23 mouse cellular contexts compared by ENCODE assay signal in genomic region chr4:44392231-44393216, GRCm38 (mm10).
DNase-seq lines count a peak whose midpoint lies in the region; ATAC-seq and TF ChIP-seq lines count a peak whose summit lies in the region.
"Had no signal": no experiment of that assay in that cellular context is flagged by ENCODE, and none has a peak within 500 bp of the region (broad histone marks: within the 10 kb centered on the region; RNA-seq: fewer than 3 reads in every experiment).

No protein-coding gene starts in this region.

- no peak for TF ChIP-seq POLR2A in brain, embryonic 14.5 days (IDR thresholded peaks at IDR 0.05; ENCODE audit: borderline replicate concordance, extremely low read depth, insufficient read depth, insufficient read length, poor library complexity, severe bottlenecking)

- TF ChIP-seq CTCF in brain, embryonic 14.5 days (IDR thresholded peaks at IDR 0.05; ENCODE audit: borderline replicate concordance, extremely low read depth, insufficient read depth, insufficient read length): no peak

- WGBS in midbrain, embryonic 13.5 days: 86% methylated on average over 37 of the region's 37 CpGs
- 77% methylated on average over 34 of the region's 37 CpGs for WGBS in midbrain, embryonic 16.5 days
- 46% methylated on average over 34 of the region's 37 CpGs for WGBS in hindbrain, embryonic 14.5 days
- WGBS in neural tube, embryonic 14.5 days: 46% methylated on average over 34 of the region's 37 CpGs

- H3K4me2 ChIP-seq in midbrain, embryonic 13.5 days (replicated peaks): no peak overlapping the region
- no peak overlapping the region for H3K4me2 ChIP-seq in midbrain, embryonic 16.5 days (ENCODE audit: low read length)
- H3K4me2 ChIP-seq in hindbrain, embryonic 14.5 days (replicated peaks): peak overlapping the region; percentile 20
- peak overlapping the region; percentile 26 for H3K4me2 ChIP-seq in neural tube, embryonic 14.5 days (ENCODE audit: low read depth, low read length)
- H3K4me2 ChIP-seq: embryonic facial prominence, embryonic 15.5 days; limb, embryonic 13.5 days; liver, embryonic 13.5 days; lung, embryonic 15.5 days; midbrain, embryonic 15.5 days had no signal

- H3K9me3 ChIP-seq in midbrain, embryonic 13.5 days: no peaks in the 10 kb centered on the region
- H3K9me3 ChIP-seq in midbrain, embryonic 16.5 days (replicated peaks; ENCODE audit: control insufficient read depth, low read length, poor library complexity, severe bottlenecking): no peaks in the 10 kb centered on the region
- H3K9me3 ChIP-seq in hindbrain, embryonic 14.5 days (ENCODE audit: control insufficient read depth, low read length): no peaks in the 10 kb centered on the region
- H3K9me3 ChIP-seq in neural tube, embryonic 14.5 days (ENCODE audit: control insufficient read depth, low read length): no peaks in the 10 kb centered on the region
- H3K9me3 ChIP-seq: embryonic facial prominence, embryonic 15.5 days; limb, embryonic 13.5 days; liver, embryonic 13.5 days; lung, embryonic 15.5 days; midbrain, embryonic 15.5 days had no signal

- H3K27ac ChIP-seq in midbrain, embryonic 13.5 days: no peak overlapping the region
- H3K27ac ChIP-seq in midbrain, embryonic 16.5 days (ENCODE audit: low read length): no peak overlapping the region
- no peak overlapping the region; the same call in 1 of the 2 replicates for H3K27ac ChIP-seq in hindbrain, embryonic 14.5 days
- H3K27ac ChIP-seq in neural tube, embryonic 14.5 days (ENCODE audit: low read depth, low read length): 0 out of 2 replicates have a peak overlapping the region, but pooled peaks have one; percentile 28
- H3K27ac ChIP-seq: embryonic facial prominence, embryonic 15.5 days; kidney, postnatal 0 days; layer of hippocampus, adult 2 months; limb, embryonic 13.5 days; liver, embryonic 13.5 days; lung, embryonic 15.5 days; macrophage; midbrain, embryonic 15.5 days had no signal

- H3K27me3 ChIP-seq in midbrain, embryonic 13.5 days: no peaks in the 10 kb centered on the region
- H3K27me3 ChIP-seq in midbrain, embryonic 16.5 days (ENCODE audit: control insufficient read depth, insufficient read depth, low read depth, low read length): no peaks in the 10 kb centered on the region
- H3K27me3 ChIP-seq in hindbrain, embryonic 14.5 days (ENCODE audit: control insufficient read depth, insufficient read depth, low read length): no peaks in the 10 kb centered on the region
- no peaks in the 10 kb centered on the region for H3K27me3 ChIP-seq in neural tube, embryonic 14.5 days (ENCODE audit: control insufficient read depth, insufficient read depth, low read length)
- H3K27me3 ChIP-seq: embryonic facial prominence, embryonic 15.5 days; limb, embryonic 13.5 days; liver, embryonic 13.5 days; lung, embryonic 15.5 days; midbrain, embryonic 15.5 days had no signal

- no peaks in the 10 kb centered on the region for H3K4me1 ChIP-seq in midbrain, embryonic 13.5 days (replicated peaks)
- no peaks in the 10 kb centered on the region for H3K4me1 ChIP-seq in midbrain, embryonic 16.5 days (ENCODE audit: control insufficient read depth, insufficient read depth, low read length)
- peaks cover 8% of the 10 kb centered on the region; the same call in 1 of the 2 replicates for H3K4me1 ChIP-seq in hindbrain, embryonic 14.5 days (replicated peaks; ENCODE audit: control insufficient read depth, insufficient read depth, low read length)
- H3K4me1 ChIP-seq in neural tube, embryonic 14.5 days (ENCODE audit: control insufficient read depth, insufficient read depth, low read length): peaks cover 7% of the 10 kb centered on the region; the same call in 1 of the 2 replicates
- H3K4me1 ChIP-seq: embryonic facial prominence, embryonic 15.5 days; limb, embryonic 13.5 days; liver, embryonic 13.5 days; lung, embryonic 15.5 days; midbrain, embryonic 15.5 days had no signal

- peak; percentile 59 for DNase-seq in brain, embryonic 14.5 days (ENCODE audit: low read depth)
- peak; percentile 42 for DNase-seq in hindbrain, embryonic 14.5 days (ENCODE audit: low spot score)
- no peak for DNase-seq in kidney, adult 11 months
- no peak for DNase-seq in thymus, postnatal 4 days
- DNase-seq: B cell, adult 2 months; embryo, embryonic 11 days; gastrocnemius, postnatal 36 days; kidney, adult 18-20 months; layer of hippocampus, postnatal 36 days; liver, embryonic 13.5 days; right cerebral cortex, postnatal 14 days; spleen, adult 18-20 months; thymus, adult 2 months had no signal

- H3K9ac ChIP-seq in midbrain, embryonic 13.5 days (replicated peaks): no peak overlapping the region
- no peak overlapping the region for H3K9ac ChIP-seq in midbrain, embryonic 16.5 days (ENCODE audit: low read depth, low read length)
- H3K9ac ChIP-seq in hindbrain, embryonic 14.5 days: no peak overlapping the region
- no peak overlapping the region for H3K9ac ChIP-seq in neural tube, embryonic 14.5 days (replicated peaks; ENCODE audit: low read depth, low read length)
- H3K9ac ChIP-seq: embryonic facial prominence, embryonic 15.5 days; limb, embryonic 13.5 days; liver, embryonic 13.5 days; lung, embryonic 15.5 days; midbrain, embryonic 15.5 days had no signal

- no peak overlapping the region for H3K4me3 ChIP-seq in midbrain, embryonic 13.5 days (replicated peaks)
- H3K4me3 ChIP-seq in midbrain, embryonic 16.5 days (ENCODE audit: low read depth, low read length): no peak overlapping the region
- H3K4me3 ChIP-seq in hindbrain, embryonic 14.5 days (replicated peaks; ENCODE audit: low read length): no peak overlapping the region
- H3K4me3 ChIP-seq in neural tube, embryonic 14.5 days (ENCODE audit: low read depth, low read length): no peak overlapping the region
- H3K4me3 ChIP-seq: embryonic facial prominence, embryonic 15.5 days; layer of hippocampus, adult 2 months; limb, embryonic 13.5 days; liver, embryonic 13.5 days; lung, embryonic 15.5 days; midbrain, embryonic 15.5 days had no signal

- ATAC-seq in midbrain, embryonic 13.5 days: 0 out of 2 replicates have a peak, but pooled peaks have one; percentile 30
- ATAC-seq in midbrain, embryonic 16.5 days: no peak
- peak; percentile 48; the same call in 1 of the 2 replicates for ATAC-seq in hindbrain, embryonic 14.5 days (ENCODE audit: low FRiP score)
- peak; percentile 58; the same call in 1 of the 2 replicates for ATAC-seq in neural tube, embryonic 14.5 days (ENCODE audit: low read depth)
- ATAC-seq: midbrain, embryonic 15.5 days had no signal

- H3K36me3 ChIP-seq in midbrain, embryonic 13.5 days: no peaks in the 10 kb centered on the region
- no peaks in the 10 kb centered on the region for H3K36me3 ChIP-seq in midbrain, embryonic 16.5 days (ENCODE audit: control insufficient read depth, insufficient read depth, low read length)
- no peaks in the 10 kb centered on the region for H3K36me3 ChIP-seq in hindbrain, embryonic 14.5 days (replicated peaks; ENCODE audit: control insufficient read depth, insufficient read depth)
- no peaks in the 10 kb centered on the region for H3K36me3 ChIP-seq in neural tube, embryonic 14.5 days (ENCODE audit: control insufficient read depth, insufficient read depth, low read length)
- H3K36me3 ChIP-seq: embryonic facial prominence, embryonic 15.5 days; limb, embryonic 13.5 days; liver, embryonic 13.5 days; lung, embryonic 15.5 days; midbrain, embryonic 15.5 days had no signal

Comparison
In these comparisons a context has a peak if more than half of its experiments do, and no peak if none do; other contexts are left out.
1. H3K4me2 ChIP-seq: peak in hindbrain, embryonic 14.5 days (single experiment) and neural tube, embryonic 14.5 days (single experiment); none in midbrain, embryonic 13.5 days (single experiment) and midbrain, embryonic 16.5 days (single experiment).
2. DNase-seq: peak in brain, embryonic 14.5 days (single experiment) and hindbrain, embryonic 14.5 days (single experiment); none in kidney, adult 11 months (single experiment) and thymus, postnatal 4 days (single experiment).